Mouse (Mus musculus) layer of hippocampus, postnatal 25 days (tissue): Measurements from ENCODE around the gene Olfr12. TPM values are rescaled to one million over a fixed set of nuclear protein-coding genes. Genes with fewer than 3 reads are reported as not detected.
A peak's percentile ranks its signal among the peaks of the same experiment; 100 is the strongest.

ENCODE experiments used
- DNase-seq, 2 experiments: peaks; one replicate each; pipeline ENCODE4 v3.0.0; 2022; ENCODE audit warnings: mixed read lengths in 2 of 2, low spot score in 1 of 2; ENCODE audit errors: extremely low spot score in 1 of 2
- total RNA-seq, 2 experiments: library from RNA; stranded (reverse); gene quantifications; 2 replicates each; pipeline ENCODE4 v1.2.3; 2021

Olfr12 gene
- under 1 TPM in 1 of 2 experiments, not detected in 1; 0.12 TPM for total RNA-seq

GRCm38 (mm10) chr1:92617488-92617887 lies at the start of gene Olfr12:
Gene Olfr12 (plus strand): TSS chr1:92617788.
- DNase-seq, result no peak

- no peak for DNase-seq
Measured at GRCm38 (mm10) chr1:92571022-92571421, 46.6 kb upstream of the Olfr12 start, which contains the start of gene Olfr1413. Gene Olfr1413 (plus strand): TSS chr1:92571322.

GRCm38 (mm10) chr1:92585479-92585878 lies 32.1 kb upstream of the Olfr12 start, which contains the start of gene Olfr1412:
Gene Olfr1412 (plus strand): TSS chr1:92585779.
- no peak for DNase-seq

- no peak for DNase-seq
Measured at GRCm38 (mm10) chr1:92594111-92594510, 23.5 kb upstream of the Olfr12 start, which contains the start of gene Olfr1411. Gene Olfr1411 (plus strand): TSS chr1:92594411.

GRCm38 (mm10) chr1:92596019-92596418 lies 21.6 kb upstream of the Olfr12 start:
- DNase-seq, result no peak

GRCm38 (mm10) chr1:92605482-92605881 lies 12.1 kb upstream of the Olfr12 start, which contains the start of gene Olfr1410:
Gene Olfr1410 (plus strand): TSS chr1:92605782.
- no peak for DNase-seq

GRCm38 (mm10) chr1:92607711-92608110 lies 9.9 kb upstream of the Olfr12 start:
- no peak for DNase-seq

- DNase-seq, result peak; percentile 57 to 75
Measured at GRCm38 (mm10) chr1:92611008-92611407, 6.6 kb upstream of the Olfr12 start.

GRCm38 (mm10) chr1:92613175-92613574 lies 4.4 kb upstream of the Olfr12 start:
- no peak for DNase-seq

- no peak for DNase-seq
Measured at GRCm38 (mm10) chr1:92614516-92614915, 3.1 kb upstream of the Olfr12 start.

- DNase-seq, result no peak
Measured at GRCm38 (mm10) chr1:92616046-92616445, 1.5 kb upstream of the Olfr12 start.

- no peak for DNase-seq
Measured at GRCm38 (mm10) chr1:92618360-92618759, 772 bp downstream of the Olfr12 start.

GRCm38 (mm10) chr1:92628227-92628626 lies 10.6 kb downstream of the Olfr12 start:
- DNase-seq, result no peak

GRCm38 (mm10) chr1:92632196-92632595 lies 14.6 kb downstream of the Olfr12 start:
- DNase-seq, result peak in 1 of 2 experiments; percentile 0

GRCm38 (mm10) chr1:92632948-92633347 lies 15.4 kb downstream of the Olfr12 start:
- DNase-seq, result no peak

GRCm38 (mm10) chr1:92633726-92634125 lies 16.1 kb downstream of the Olfr12 start:
- peak in 1 of 2 experiments; percentile 3 for DNase-seq

GRCm38 (mm10) chr1:92634569-92634968 lies 17.0 kb downstream of the Olfr12 start:
- DNase-seq, result no peak

- DNase-seq, result peak in 1 of 2 experiments; percentile 8
Measured at GRCm38 (mm10) chr1:92634976-92635599, 17.5 kb downstream of the Olfr12 start.

GRCm38 (mm10) chr1:92636015-92636414 lies 18.4 kb downstream of the Olfr12 start:
- DNase-seq, result no peak

- no peak for DNase-seq
Measured at GRCm38 (mm10) chr1:92636676-92637075, 19.1 kb downstream of the Olfr12 start.

- DNase-seq, result no peak
Measured at GRCm38 (mm10) chr1:92637501-92638172, 20.0 kb downstream of the Olfr12 start.

- DNase-seq, result no peak
Measured at GRCm38 (mm10) chr1:92638181-92638580, 20.6 kb downstream of the Olfr12 start.
